Mouse (Mus musculus) adrenal gland, postnatal 10 days (tissue): ENCODE measurements at regions not wholly inside any gene's neighbourhood (a gene's known extent, or its start where the extent isn't known, plus 50 kb on each side); places are given as distances from the start of the nearest gene placed in this dataset.

Experiments
- DNase-seq: peaks from one replicate; pipeline ENCODE4 v3.0.0; 2021; ENCODE audit warnings: mixed read lengths

GRCm38 (mm10) chr6:89006997-89007396, 104.9 kb downstream of the Tpra1 start:
- no peak for DNase-seq

- no peak for DNase-seq
These were observed 105.5 kb downstream of the Tpra1 start for GRCm38 (mm10) chr6:89007516-89007915.

- peak; percentile 57 for DNase-seq
These were observed 106.6 kb downstream of the Tpra1 start for GRCm38 (mm10) chr6:89008614-89009171.

GRCm38 (mm10) chr6:89012998-89013689, 111.1 kb downstream of the Tpra1 start:
- no peak for DNase-seq

- DNase-seq: no peak
These were observed 111.6 kb downstream of the Tpra1 start for GRCm38 (mm10) chr6:89013690-89014061.

GRCm38 (mm10) chr6:89024101-89024650, 122.1 kb downstream of the Tpra1 start:
- DNase-seq: no peak

GRCm38 (mm10) chr6:89033433-89034298, 131.6 kb downstream of the Tpra1 start:
- DNase-seq: peak; percentile 36

- DNase-seq: no peak
These were observed 132.4 kb downstream of the Tpra1 start for GRCm38 (mm10) chr6:89034455-89034854.

GRCm38 (mm10) chr6:89035061-89035835, 133.2 kb downstream of the Tpra1 start:
- no peak for DNase-seq

- DNase-seq: no peak
These were observed 133.7 kb downstream of the Tpra1 start for GRCm38 (mm10) chr6:89035836-89036156.

- no peak for DNase-seq
These were observed 135.3 kb downstream of the Tpra1 start for GRCm38 (mm10) chr6:89037392-89037791.

- DNase-seq: no peak
These were observed 135.8 kb downstream of the Tpra1 start for GRCm38 (mm10) chr6:89037901-89038300.

GRCm38 (mm10) chr6:89040919-89041318, 138.9 kb downstream of the Tpra1 start:
- no peak for DNase-seq

- no peak for DNase-seq
These were observed 140.6 kb downstream of the Tpra1 start for GRCm38 (mm10) chr6:89042478-89043239.

- no peak for DNase-seq
These were observed 143.4 kb downstream of the Tpra1 start for GRCm38 (mm10) chr6:89045436-89045966.

GRCm38 (mm10) chr6:89046476-89046875, 144.4 kb downstream of the Tpra1 start:
- peak; percentile 21 for DNase-seq

- DNase-seq: no peak
These were observed 145.7 kb downstream of the Tpra1 start for GRCm38 (mm10) chr6:89047629-89048332.

- no peak for DNase-seq
These were observed 147.2 kb downstream of the Tpra1 start for GRCm38 (mm10) chr6:89049290-89049689.

GRCm38 (mm10) chr6:89050575-89051270, 148.7 kb downstream of the Tpra1 start:
- no peak for DNase-seq
